Mouse (Mus musculus): ENCODE data around the gene Gm21425.
"Not testable (repeated sequence)": the region's sequence is repeated elsewhere in the genome, so short reads cannot be mapped to it uniquely, and the experiment has no call there.

The Gm21425 gene

GRCm38 (mm10) chrY:13161668-13162067, at the start of gene Gm21425:
TSS of gene Gm21425 (plus strand) at chrY:13161968.
- not testable (repeated sequence) for DNase-seq (ENCODE audit: low spot score)

GRCm38 (mm10) chrY:13133392-13133791, 28.4 kb upstream of the Gm21425 start, which contains the start of gene Gm21891:
TSS of gene Gm21891 (minus strand) at chrY:13133492.
- DNase-seq (ENCODE audit: low spot score): not testable (repeated sequence)
